Mouse (Mus musculus): ENCODE measurements around the gene Myo1h.

The Myo1h gene

GRCm38 (mm10) chr5:114384448-114384847 lies 95.5 kb downstream of the Myo1h start:
- DNase-seq (ENCODE audit: low spot score in 2 of 2), result no peak

GRCm38 (mm10) chr5:114393169-114393568 lies 104.2 kb downstream of the Myo1h start:
- DNase-seq (ENCODE audit: low spot score in 2 of 2), result no peak

GRCm38 (mm10) chr5:114406592-114406991 lies 117.6 kb downstream of the Myo1h start:
- no peak for DNase-seq (ENCODE audit: low spot score in 2 of 2)

- no peak for DNase-seq (ENCODE audit: low spot score in 2 of 2)
Observed at GRCm38 (mm10) chr5:114407269-114407668, 118.3 kb downstream of the Myo1h start.

GRCm38 (mm10) chr5:114407810-114408209 lies 118.8 kb downstream of the Myo1h start:
- no peak for DNase-seq (ENCODE audit: low spot score in 2 of 2)

GRCm38 (mm10) chr5:114408846-114409245 lies 119.9 kb downstream of the Myo1h start:
- no peak for DNase-seq (ENCODE audit: low spot score in 2 of 2)

- DNase-seq (ENCODE audit: low spot score in 2 of 2), result no peak
Observed at GRCm38 (mm10) chr5:114410429-114410828, 121.5 kb downstream of the Myo1h start.

- DNase-seq (ENCODE audit: low spot score in 2 of 2), result no peak
Observed at GRCm38 (mm10) chr5:114412361-114412998, 123.5 kb downstream of the Myo1h start.

- DNase-seq (ENCODE audit: low spot score in 2 of 2), result no peak
Observed at GRCm38 (mm10) chr5:114413067-114413735, 124.2 kb downstream of the Myo1h start.
